Mouse (Mus musculus): ENCODE data around the gene Car1.
A peak's percentile ranks its signal among the peaks of the same experiment; 100 is the strongest.
"Not testable (repeated sequence)": the region's sequence is repeated elsewhere in the genome, so short reads cannot be mapped to it uniquely, and the experiment has no call there.

Gene Car1

DNA sequence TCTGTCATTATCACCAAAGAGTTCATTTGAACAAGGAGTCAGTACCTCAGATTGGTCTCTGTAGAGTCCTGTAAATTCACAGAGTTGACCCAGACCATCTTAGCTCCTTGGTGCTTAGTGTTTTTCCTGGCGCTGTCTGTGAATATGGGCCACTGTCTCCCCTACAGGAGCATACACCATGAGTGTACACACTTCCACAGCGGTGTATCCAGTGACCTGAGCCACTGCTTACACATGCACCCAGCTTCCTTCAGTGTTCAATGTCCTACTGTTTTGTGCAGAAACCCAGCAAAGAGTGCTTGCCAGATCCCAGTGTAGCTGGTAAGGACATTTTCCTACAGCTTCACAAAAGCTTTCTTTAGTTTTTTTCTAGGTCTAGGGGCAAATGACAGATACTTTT, 22.8 kb downstream of the Car1 start:
- no peak for DNase-seq (ENCODE audit: inconsistent age in 2 of 2, low spot score in 1 of 2)

DNA sequence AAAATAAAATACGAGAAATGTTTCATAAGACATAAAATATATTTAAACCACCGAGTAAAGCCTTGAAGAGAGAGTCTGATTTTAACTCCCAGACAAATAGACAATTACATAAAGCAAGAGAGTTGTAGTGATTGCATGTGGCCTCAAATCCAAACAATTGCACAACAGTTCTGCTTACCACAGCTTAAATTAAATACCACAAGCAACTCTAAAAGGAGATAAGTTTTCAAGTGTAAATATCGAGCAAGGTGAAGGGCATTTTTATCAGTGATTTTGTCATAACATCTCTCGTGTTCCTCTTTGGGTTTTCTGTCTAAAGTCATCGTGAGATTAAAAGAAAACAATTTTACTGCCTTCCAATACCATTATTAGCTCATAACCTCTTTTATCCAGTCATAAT, 25.0 kb downstream of the Car1 start:
- DNase-seq (ENCODE audit: inconsistent age in 2 of 2, low spot score in 1 of 2): not testable (repeated sequence)

DNA sequence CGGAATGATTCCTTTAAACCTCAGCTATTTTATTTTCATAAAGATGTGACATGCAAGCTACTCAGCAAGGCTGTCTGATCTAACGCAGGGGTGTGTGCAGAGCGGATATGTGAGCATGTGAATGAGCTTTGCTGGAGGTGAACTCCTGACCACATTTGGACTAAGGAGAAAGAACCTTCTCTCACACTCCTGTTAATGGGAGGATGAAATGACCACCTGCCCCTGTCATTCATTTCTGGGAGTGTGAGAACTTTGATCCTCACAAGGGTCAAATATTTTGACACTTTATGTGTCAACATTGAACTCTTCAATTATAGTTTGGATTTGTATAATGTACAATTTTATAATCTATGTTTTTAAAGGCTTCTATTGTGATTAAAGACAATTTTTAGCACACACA, 25.8 kb downstream of the Car1 start:
- DNase-seq (ENCODE audit: inconsistent age in 2 of 2, low spot score in 1 of 2): not testable (repeated sequence)

DNA sequence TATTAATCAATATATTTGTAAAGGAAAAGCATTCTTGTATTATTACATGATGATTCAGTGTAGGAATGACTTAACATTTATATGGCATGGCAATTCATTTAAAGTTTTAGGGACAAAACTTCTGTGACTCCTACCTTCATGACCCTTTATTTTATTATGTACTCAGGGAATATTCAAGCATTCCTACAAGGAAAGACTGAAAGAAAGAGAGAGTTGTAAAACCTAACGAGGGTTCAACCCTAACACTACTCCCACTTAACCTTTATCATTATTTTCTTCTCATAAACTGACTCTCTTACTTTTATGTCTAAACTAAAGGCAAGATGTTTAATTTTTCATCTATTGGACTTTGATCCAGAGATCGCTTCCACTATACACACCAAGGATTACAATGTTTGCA, 28.0 kb downstream of the Car1 start:
- DNase-seq (ENCODE audit: inconsistent age in 2 of 2, low spot score in 1 of 2): no peak

DNA sequence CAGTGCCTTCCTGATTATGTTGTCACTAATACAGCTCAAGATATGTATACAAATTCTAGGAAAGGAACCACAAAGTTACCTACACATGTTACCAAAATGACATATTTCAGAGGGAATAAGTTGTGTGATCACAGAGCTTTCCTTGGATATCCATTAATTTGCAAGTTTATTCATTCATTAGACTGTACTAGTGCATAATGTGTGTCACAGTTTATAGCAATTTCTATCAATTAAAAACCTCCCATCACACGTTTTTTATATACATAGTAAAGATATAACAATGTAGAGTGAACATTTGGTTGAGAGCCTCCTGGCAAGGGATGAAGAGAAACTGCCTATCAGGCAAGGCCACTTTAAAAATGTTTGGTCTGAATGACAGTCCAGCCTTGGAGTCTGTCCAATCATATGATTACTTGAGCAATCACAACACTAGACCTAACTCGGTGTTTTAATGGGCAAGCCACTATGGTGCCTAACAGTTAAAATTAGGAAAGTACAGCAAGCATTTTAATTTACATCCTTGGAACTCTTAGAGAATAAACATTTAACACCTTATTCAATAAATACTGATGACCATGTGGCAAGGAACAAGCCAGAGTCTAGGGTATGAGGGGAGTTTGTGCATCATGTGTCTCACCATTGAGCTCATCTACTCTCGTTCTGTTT, 31.5 kb downstream of the Car1 start:
- not testable (repeated sequence) for DNase-seq (ENCODE audit: inconsistent age in 2 of 2, low spot score in 1 of 2)

DNA sequence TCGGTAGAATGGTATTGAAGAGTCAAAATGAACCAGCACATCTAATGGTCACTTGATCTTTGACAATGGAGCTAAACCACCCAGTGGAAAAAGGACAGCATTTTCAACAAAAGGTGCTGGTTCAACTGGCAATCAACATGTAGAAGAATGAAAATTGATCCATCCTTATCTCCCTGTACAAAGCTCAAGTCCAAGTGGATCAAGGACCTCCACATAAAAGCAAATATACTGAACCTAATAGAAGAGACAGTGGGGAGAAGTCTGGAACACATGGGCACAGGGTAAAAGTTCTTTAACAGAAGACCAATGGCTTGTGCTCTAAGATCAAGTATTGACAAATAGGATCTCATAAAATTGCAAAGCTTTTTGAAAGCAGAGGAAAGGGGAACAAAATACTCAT, 33.6 kb downstream of the Car1 start:
- DNase-seq (ENCODE audit: inconsistent age in 2 of 2, low spot score in 1 of 2): not testable (repeated sequence)

DNA sequence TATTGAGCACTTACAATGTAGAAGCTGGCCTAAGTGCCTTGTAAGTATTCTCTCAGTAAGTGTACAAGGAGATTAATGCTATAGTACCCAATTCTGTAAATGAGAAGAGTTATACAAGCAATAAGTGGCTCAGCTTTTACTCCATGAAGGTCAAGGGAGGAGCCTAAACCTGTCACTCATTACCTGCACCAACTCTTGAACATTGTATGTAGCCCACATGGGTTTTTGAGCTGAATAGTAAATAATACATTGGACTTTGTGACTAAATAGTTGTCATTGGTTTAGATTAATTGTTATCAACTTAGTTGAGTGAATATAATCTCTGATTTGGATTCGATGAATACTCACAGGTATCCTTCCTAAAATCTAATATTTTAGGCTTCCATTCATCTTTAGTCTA, 35.7 kb downstream of the Car1 start:
- DNase-seq (ENCODE audit: inconsistent age in 2 of 2, low spot score in 1 of 2): not testable (repeated sequence)

DNA sequence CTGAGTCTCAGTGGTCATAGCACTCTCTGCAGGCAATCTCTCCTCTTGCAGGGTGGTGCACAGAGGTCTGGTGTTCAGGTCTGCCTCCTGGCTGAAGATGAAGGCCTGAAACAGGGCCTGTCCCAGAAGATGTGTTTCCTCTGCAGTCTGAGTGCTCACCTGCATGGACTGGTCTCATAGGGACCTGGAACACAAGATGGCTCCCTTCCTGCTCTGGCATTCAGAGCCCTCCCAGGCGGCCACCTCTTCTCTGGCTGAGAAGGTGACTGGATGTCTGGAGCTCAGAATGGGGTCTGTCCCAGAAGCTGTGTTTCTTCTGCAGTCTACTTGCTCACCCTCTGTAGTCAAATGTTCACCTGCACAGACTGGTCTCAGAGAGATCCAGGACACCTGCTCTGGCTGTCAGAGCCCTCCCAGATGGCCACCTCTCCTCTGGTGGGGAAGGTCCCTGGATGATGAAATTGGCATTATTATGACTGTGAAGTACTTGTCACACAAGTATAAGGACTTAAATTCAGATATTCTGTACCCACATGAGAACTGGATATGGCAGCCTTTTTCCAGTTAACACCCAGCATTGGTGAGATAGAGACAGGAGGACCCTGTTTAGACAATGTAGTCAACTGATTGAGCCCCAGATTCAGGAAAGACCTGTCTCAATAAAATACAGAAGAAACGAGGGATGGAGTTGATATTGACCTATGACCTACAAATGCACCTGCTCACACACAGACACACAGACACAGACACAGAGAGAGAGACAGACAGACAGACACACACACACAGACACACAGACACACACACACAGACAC, 43.2 kb downstream of the Car1 start:
- DNase-seq (ENCODE audit: inconsistent age in 2 of 2, low spot score in 1 of 2): no peak

DNA sequence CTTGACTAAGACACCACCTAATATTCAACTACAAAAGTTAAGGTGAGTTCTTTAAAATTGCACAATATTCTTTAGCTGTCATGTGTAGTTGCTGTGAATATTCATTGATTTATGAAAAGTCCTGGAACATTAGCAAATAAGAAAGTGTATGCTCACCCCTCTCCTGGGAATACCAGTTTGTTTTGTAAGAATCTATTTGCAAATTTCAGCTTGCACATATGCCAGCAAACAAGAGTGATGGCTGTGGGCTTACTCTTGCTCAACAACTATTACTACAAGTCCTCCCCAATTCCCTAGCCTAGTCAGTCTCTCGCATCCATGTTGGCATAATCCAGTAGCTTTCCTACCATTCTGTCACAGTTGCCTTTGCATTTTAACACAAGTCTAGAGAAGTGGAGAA, 52.5 kb downstream of the Car1 start:
- peak in 1 of 2 experiments; percentile 47 for DNase-seq (ENCODE audit: inconsistent age in 2 of 2, low spot score in 1 of 2)

DNA sequence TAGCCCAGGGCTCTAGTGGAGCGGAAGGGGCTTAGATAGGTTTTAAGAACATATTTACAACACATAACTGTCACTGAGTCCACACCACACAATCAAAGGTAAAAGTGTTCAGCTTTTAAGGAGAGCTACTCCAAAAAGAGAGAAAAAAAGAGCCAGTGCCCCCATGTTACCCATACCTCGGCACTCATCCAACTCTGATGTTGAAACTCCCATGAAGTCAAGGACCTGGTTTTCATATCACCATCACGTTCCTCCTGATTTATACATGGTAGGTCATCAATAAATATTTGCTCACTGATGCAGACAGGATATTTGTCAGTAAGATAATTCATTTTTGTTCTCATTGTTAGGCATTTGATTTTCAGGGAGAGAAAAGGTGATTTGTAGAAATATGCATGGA, 62.1 kb downstream of the Car1 start:
- DNase-seq (ENCODE audit: inconsistent age in 2 of 2, low spot score in 1 of 2): no peak

DNA sequence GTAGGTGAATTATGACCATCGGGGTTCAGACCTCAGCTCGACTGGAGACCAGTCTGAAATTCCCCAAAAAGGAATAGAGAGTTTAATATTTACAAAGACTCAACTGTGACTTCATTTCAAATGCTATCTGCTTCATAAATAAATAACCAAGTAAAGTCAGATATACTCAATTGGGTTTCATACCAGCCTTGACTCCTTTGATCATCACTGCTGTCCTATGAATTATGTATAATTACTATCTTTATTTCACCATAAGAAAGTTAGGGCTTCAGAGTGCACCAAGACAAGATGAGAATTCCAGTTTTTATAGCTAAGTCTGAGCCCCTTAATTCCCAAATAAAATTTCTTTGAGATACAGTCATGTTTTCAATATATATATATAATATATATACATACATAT, 69.9 kb downstream of the Car1 start:
- no peak for DNase-seq (ENCODE audit: inconsistent age in 2 of 2, low spot score in 1 of 2)

DNA sequence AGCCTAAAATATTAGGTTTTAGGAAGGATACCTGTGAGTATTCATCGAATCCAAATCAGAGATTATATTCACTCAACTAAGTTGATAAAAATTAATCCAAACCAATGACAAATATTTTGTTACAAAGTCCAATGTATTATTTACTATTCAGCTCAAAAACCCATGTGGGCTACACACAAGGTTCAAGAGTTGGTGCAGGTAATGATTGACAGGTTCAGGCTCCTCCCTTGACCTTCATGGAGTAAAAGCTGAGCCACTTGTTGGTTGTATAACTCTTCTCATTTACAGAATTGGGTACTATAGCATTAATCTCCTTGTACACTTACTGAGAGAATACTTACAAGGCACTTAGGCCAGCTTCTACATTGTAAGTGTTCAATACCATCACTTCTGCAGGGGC, 80.7 kb downstream of the Car1 start:
- not testable (repeated sequence) for DNase-seq (ENCODE audit: inconsistent age in 2 of 2, low spot score in 1 of 2)

DNA sequence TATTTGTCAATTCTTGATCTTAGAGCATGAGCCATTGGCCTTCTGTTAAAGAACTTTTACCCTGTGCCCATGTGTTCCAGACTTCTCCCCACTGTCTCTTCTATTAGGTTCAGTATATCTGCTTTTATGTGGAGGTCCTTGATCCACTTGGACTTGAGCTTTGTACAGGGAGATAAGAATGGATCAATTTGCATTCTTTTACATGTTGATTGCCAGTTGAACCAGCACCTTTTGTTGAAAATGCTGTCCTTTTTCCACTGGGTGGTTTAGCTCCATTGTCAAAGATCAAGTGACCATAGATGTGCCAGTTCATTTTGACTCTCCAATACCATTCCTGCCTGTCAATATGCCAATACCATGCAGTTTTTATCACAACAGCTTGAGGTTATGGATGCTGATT, 82.7 kb downstream of the Car1 start:
- not testable (repeated sequence) for DNase-seq (ENCODE audit: inconsistent age in 2 of 2, low spot score in 1 of 2)
